Mouse (Mus musculus) activated CD4-positive, CD25-positive, alpha-beta regulatory T cell (primary cell): ENCODE data around the gene Tmtc3. TPM values are rescaled to one million over a fixed set of nuclear protein-coding genes. Genes with fewer than 3 reads are reported as not detected.

Experiments
- polyA plus RNA-seq, 2 experiments: library from polyadenylated mRNA; unstranded; fragments of 100-300 nt; shearing (Covaris generic); gene quantifications; one replicate each; pipeline ENCODE4 v1.2.1; 2017

Tmtc3 gene
- polyA plus RNA-seq, result 1 to 10 TPM; 2.0 to 3.6 TPM

GRCm38 (mm10) chr10:100487097-100487978 lies at the start of gene Tmtc3, which contains the start of gene Cep290:
Gene Tmtc3 (minus strand): TSS chr10:100487350.
Gene Cep290 (plus strand): TSS chr10:100487558.

Other genes starting within 250 kb of the Tmtc3 start
- gene Gm4301, start 151.7 kb downstream of the Tmtc3 start, polyA plus RNA-seq, result not detected
- not detected for gene Gm4302, start 146.5 kb downstream of the Tmtc3 start, polyA plus RNA-seq
- gene Gm4303, start 141.4 kb downstream of the Tmtc3 start, polyA plus RNA-seq, result not detected
- not detected for gene Gm4305, start 136.3 kb downstream of the Tmtc3 start, polyA plus RNA-seq
- not detected for gene Gm4307, start 126.0 kb downstream of the Tmtc3 start, polyA plus RNA-seq
- gene Gm4312, start 104.8 kb downstream of the Tmtc3 start, polyA plus RNA-seq, result not detected
- gene Cep290, start 208 bp upstream of the Tmtc3 start, polyA plus RNA-seq, result 1 to 10 TPM in 1 of 2 experiments, under 1 TPM in 1; 0.74 to 1.8 TPM
- 1 to 10 TPM; 5.2 to 5.9 TPM for gene 4930430F08Rik, start 103.1 kb upstream of the Tmtc3 start, polyA plus RNA-seq
- not detected for gene 1700017N19Rik, start 103.1 kb upstream of the Tmtc3 start, polyA plus RNA-seq